Mouse (Mus musculus): ENCODE measurements at regions not wholly inside any gene's neighbourhood (a gene's known extent, or its start where the extent isn't known, plus 50 kb on each side); places are given as distances from the start of the nearest gene placed in this dataset.

- ATAC-seq, result no peak
- Histone ChIP-seq H3K4me3 (replicated peaks; ENCODE audit: low read length) (no peak overlapping the region), H3K27me3 (replicated peaks; ENCODE audit: control insufficient read depth, insufficient read depth, low read length) (no peaks in the 10 kb centered on the region), H3K4me1 (replicated peaks; ENCODE audit: control insufficient read depth, insufficient read depth, low read length) (no peaks in the 10 kb centered on the region), H3K27ac (ENCODE audit: low read length) (no peak overlapping the region), H3K36me3 (ENCODE audit: control insufficient read depth, insufficient read depth) (no peaks in the 10 kb centered on the region), H3K4me2 (ENCODE audit: low read length) (no peak overlapping the region), H3K9me3 (ENCODE audit: control insufficient read depth, low read length) (no peaks in the 10 kb centered on the region), H3K9ac (replicated peaks; ENCODE audit: low read depth, low read length) (no peak overlapping the region)
- 86% methylated on average over 4 of the region's 4 CpGs for WGBS
These were observed 311.0 kb upstream of the Fbxo33 start for GRCm38 (mm10) chr12:59530521-59530920.

GRCm38 (mm10) chr12:59523368-59523767 is 303.8 kb upstream of the Fbxo33 start:
- no peak for ATAC-seq
- 95% methylated on average over 2 of the region's 2 CpGs for WGBS

DNA sequence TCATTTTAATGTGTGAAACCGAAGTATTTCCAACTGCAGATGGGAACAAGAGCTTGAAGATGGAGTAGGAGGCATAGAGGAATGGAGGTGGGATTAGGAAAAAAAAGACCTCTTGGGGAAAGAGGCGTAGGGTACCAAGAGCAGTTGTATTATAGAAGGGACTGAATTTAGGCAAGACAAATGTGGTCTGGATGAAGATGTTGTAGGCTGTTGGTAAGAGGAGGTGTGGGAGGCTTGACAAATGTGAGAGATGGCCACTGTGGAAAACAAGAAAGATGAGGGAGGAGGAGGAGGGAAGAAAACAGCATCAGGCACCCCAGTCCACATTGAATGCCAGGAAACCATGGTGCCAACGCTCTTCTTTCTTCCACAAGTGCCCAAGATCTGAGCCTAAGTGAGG is 302.4 kb upstream of the Fbxo33 start:
- no peak overlapping the region for H3K9ac ChIP-seq (replicated peaks; ENCODE audit: low read depth, low read length)
- no peak overlapping the region for H3K4me3 ChIP-seq (replicated peaks; ENCODE audit: low read length)
- no peaks in the 10 kb centered on the region for H3K27me3 ChIP-seq (replicated peaks; ENCODE audit: control insufficient read depth, insufficient read depth, low read length)
- no peak overlapping the region for H3K27ac ChIP-seq (ENCODE audit: low read length)
- WGBS, result 91% methylated on average over 3 of the region's 3 CpGs
- no peak for ATAC-seq
- H3K4me2 ChIP-seq (ENCODE audit: low read length), result no peak overlapping the region
- H3K36me3 ChIP-seq (ENCODE audit: control insufficient read depth, insufficient read depth), result no peaks in the 10 kb centered on the region
- H3K9me3 ChIP-seq (ENCODE audit: control insufficient read depth, low read length), result no peaks in the 10 kb centered on the region
- H3K4me1 ChIP-seq (replicated peaks; ENCODE audit: control insufficient read depth, insufficient read depth, low read length), result no peaks in the 10 kb centered on the region

More at GRCm38 (mm10) chr12:59523368-59523767, 303.8 kb upstream of the Fbxo33 start:
- no peaks in the 10 kb centered on the region for H3K36me3 ChIP-seq (ENCODE audit: control insufficient read depth, insufficient read depth)
- no peaks in the 10 kb centered on the region for H3K9me3 ChIP-seq (ENCODE audit: control insufficient read depth, low read length)
- no peak overlapping the region for H3K4me3 ChIP-seq (replicated peaks; ENCODE audit: low read length)
- no peaks in the 10 kb centered on the region for H3K4me1 ChIP-seq (replicated peaks; ENCODE audit: control insufficient read depth, insufficient read depth, low read length)
- H3K4me2 ChIP-seq (ENCODE audit: low read length), result no peak overlapping the region
- no peaks in the 10 kb centered on the region for H3K27me3 ChIP-seq (replicated peaks; ENCODE audit: control insufficient read depth, insufficient read depth, low read length)
- no peak overlapping the region for H3K9ac ChIP-seq (replicated peaks; ENCODE audit: low read depth, low read length)
- H3K27ac ChIP-seq (ENCODE audit: low read length), result no peak overlapping the region

DNA sequence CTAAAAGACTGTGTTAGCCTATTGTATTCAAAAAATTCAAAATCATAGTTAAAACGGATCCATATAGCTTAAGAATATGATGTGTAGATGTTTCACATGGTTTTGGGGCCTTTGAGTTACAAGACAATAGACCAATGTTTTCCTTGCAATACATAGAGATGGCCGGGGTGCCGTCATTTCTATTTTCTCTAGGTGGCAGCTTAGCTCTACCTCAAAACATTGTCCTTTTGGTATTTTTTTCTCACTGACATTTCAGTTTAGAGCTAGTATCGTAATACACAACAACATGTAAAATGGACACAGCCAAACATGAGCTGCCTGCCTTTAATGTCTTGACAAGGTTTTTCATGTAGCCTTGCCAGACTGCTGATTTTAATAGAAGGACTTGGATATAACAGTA is 290.3 kb upstream of the Fbxo33 start:
- Histone ChIP-seq H3K27me3 (replicated peaks; ENCODE audit: control insufficient read depth, insufficient read depth, low read length) (no peaks in the 10 kb centered on the region), H3K9me3 (ENCODE audit: control insufficient read depth, low read length) (no peaks in the 10 kb centered on the region), H3K4me3 (replicated peaks; ENCODE audit: low read length) (no peak overlapping the region), H3K27ac (ENCODE audit: low read length) (no peak overlapping the region), H3K9ac (replicated peaks; ENCODE audit: low read depth, low read length) (no peak overlapping the region), H3K4me1 (replicated peaks; ENCODE audit: control insufficient read depth, insufficient read depth, low read length) (no peaks in the 10 kb centered on the region), H3K4me2 (ENCODE audit: low read length) (no peak overlapping the region), H3K36me3 (ENCODE audit: control insufficient read depth, insufficient read depth) (no peaks in the 10 kb centered on the region)
- ATAC-seq, result no peak
- WGBS, result 83% methylated on average over 4 of the region's 4 CpGs

GRCm38 (mm10) chr12:59509175-59509574 is 289.6 kb upstream of the Fbxo33 start:
- no peaks in the 10 kb centered on the region for H3K9me3 ChIP-seq (ENCODE audit: control insufficient read depth, low read length)
- H3K4me3 ChIP-seq (replicated peaks; ENCODE audit: low read length), result no peak overlapping the region
- no peaks in the 10 kb centered on the region for H3K27me3 ChIP-seq (replicated peaks; ENCODE audit: control insufficient read depth, insufficient read depth, low read length)
- no peak for ATAC-seq
- no peak overlapping the region for H3K9ac ChIP-seq (replicated peaks; ENCODE audit: low read depth, low read length)
- H3K4me2 ChIP-seq (ENCODE audit: low read length), result no peak overlapping the region
- no peak overlapping the region for H3K27ac ChIP-seq (ENCODE audit: low read length)
- no peaks in the 10 kb centered on the region for H3K36me3 ChIP-seq (ENCODE audit: control insufficient read depth, insufficient read depth)
- 75% methylated on average over 2 of the region's 2 CpGs for WGBS
- no peaks in the 10 kb centered on the region for H3K4me1 ChIP-seq (replicated peaks; ENCODE audit: control insufficient read depth, insufficient read depth, low read length)

DNA sequence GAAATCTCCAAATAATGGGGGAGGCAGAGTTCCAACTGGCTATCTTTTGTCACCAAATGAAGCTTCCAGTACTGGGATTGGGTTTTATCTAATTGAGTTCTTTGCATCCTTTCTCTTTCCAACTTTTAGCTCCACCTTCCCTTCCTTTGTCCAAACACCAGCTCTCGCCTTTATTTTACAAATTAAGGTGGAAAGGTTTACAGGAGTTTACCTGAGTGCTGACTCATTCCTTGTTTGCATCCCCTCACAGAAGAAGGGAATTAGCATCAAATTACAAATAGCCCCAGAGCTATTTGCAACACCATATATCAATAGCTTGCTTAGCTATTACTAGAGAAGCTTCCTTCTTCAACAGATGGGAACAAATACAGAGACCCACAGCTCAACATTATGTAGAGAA is 287.9 kb upstream of the Fbxo33 start:
- Histone ChIP-seq H3K4me2 (ENCODE audit: low read length) (no peak overlapping the region), H3K4me3 (replicated peaks; ENCODE audit: low read length) (no peak overlapping the region), H3K27me3 (replicated peaks; ENCODE audit: control insufficient read depth, insufficient read depth, low read length) (no peaks in the 10 kb centered on the region), H3K36me3 (ENCODE audit: control insufficient read depth, insufficient read depth) (no peaks in the 10 kb centered on the region), H3K9ac (replicated peaks; ENCODE audit: low read depth, low read length) (no peak overlapping the region), H3K27ac (ENCODE audit: low read length) (no peak overlapping the region), H3K9me3 (ENCODE audit: control insufficient read depth, low read length) (no peaks in the 10 kb centered on the region), H3K4me1 (replicated peaks; ENCODE audit: control insufficient read depth, insufficient read depth, low read length) (no peaks in the 10 kb centered on the region)
- no peak for ATAC-seq
- WGBS, result 36% methylated on average over 1 of the region's 1 CpGs

- no peak overlapping the region for H3K9ac ChIP-seq (replicated peaks; ENCODE audit: low read depth, low read length)
These were observed 277.9 kb upstream of the Fbxo33 start for GRCm38 (mm10) chr12:59497434-59497833.

DNA sequence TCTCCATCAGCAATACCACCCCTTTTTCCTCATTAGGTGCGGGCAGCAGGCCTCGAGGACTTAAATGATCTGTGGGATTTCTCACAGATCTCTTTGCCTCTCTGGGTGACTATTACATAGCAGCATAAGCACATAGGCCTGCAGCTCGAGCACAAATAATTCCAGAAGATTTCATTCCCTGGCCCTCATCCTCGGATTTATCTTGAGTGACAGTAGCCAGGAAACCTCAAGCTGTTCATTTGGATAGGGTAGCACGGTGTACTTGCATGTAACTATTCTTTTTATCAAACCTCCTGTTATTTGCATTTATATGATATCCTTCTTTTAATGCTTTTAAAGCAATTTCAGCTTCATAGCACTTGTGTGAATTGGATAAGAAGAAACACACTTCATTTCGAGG is 268.5 kb upstream of the Fbxo33 start:
- Histone ChIP-seq H3K27ac (ENCODE audit: low read length) (peak overlapping the region; percentile 10; the same call in 1 of the 2 replicates), H3K9ac (replicated peaks; ENCODE audit: low read depth, low read length) (no peak overlapping the region), H3K27me3 (replicated peaks; ENCODE audit: control insufficient read depth, insufficient read depth, low read length) (no peaks in the 10 kb centered on the region), H3K9me3 (ENCODE audit: control insufficient read depth, low read length) (no peaks in the 10 kb centered on the region), H3K4me1 (replicated peaks; ENCODE audit: control insufficient read depth, insufficient read depth, low read length) (no peaks in the 10 kb centered on the region), H3K4me3 (replicated peaks; ENCODE audit: low read length) (no peak overlapping the region), H3K36me3 (ENCODE audit: control insufficient read depth, insufficient read depth) (no peaks in the 10 kb centered on the region), H3K4me2 (ENCODE audit: low read length) (no peak overlapping the region)
- 63% methylated on average over 6 of the region's 6 CpGs for WGBS
- peak; percentile 83 for ATAC-seq

More at GRCm38 (mm10) chr12:59497434-59497833, 277.9 kb upstream of the Fbxo33 start:
- no peak overlapping the region for H3K27ac ChIP-seq (ENCODE audit: low read length)
- WGBS, result 84% methylated on average over 1 of the region's 1 CpGs
- H3K36me3 ChIP-seq (ENCODE audit: control insufficient read depth, insufficient read depth), result no peaks in the 10 kb centered on the region
- no peak overlapping the region for H3K4me2 ChIP-seq (ENCODE audit: low read length)
- no peaks in the 10 kb centered on the region for H3K9me3 ChIP-seq (ENCODE audit: control insufficient read depth, low read length)
- H3K4me1 ChIP-seq (replicated peaks; ENCODE audit: control insufficient read depth, insufficient read depth, low read length), result no peaks in the 10 kb centered on the region
- no peaks in the 10 kb centered on the region for H3K27me3 ChIP-seq (replicated peaks; ENCODE audit: control insufficient read depth, insufficient read depth, low read length)
- ATAC-seq, result no peak
- no peak overlapping the region for H3K4me3 ChIP-seq (replicated peaks; ENCODE audit: low read length)

GRCm38 (mm10) chr12:59487507-59487906 is 268.0 kb upstream of the Fbxo33 start:
- no peak for ATAC-seq
- Histone ChIP-seq H3K9me3 (ENCODE audit: control insufficient read depth, low read length) (no peaks in the 10 kb centered on the region), H3K27ac (ENCODE audit: low read length) (peak overlapping the region; percentile 10; the same call in 1 of the 2 replicates), H3K4me1 (replicated peaks; ENCODE audit: control insufficient read depth, insufficient read depth, low read length) (no peaks in the 10 kb centered on the region), H3K9ac (replicated peaks; ENCODE audit: low read depth, low read length) (no peak overlapping the region), H3K4me2 (ENCODE audit: low read length) (no peak overlapping the region), H3K36me3 (ENCODE audit: control insufficient read depth, insufficient read depth) (no peaks in the 10 kb centered on the region), H3K4me3 (replicated peaks; ENCODE audit: low read length) (no peak overlapping the region), H3K27me3 (replicated peaks; ENCODE audit: control insufficient read depth, insufficient read depth, low read length) (no peaks in the 10 kb centered on the region)
- 88% methylated on average over 1 of the region's 1 CpGs for WGBS
